Mouse (Mus musculus): Measurements from ENCODE around the gene 1700029H14Rik. TPM values are rescaled to one million over a fixed set of nuclear protein-coding genes. Genes with fewer than 3 reads are reported as not detected.
A peak's percentile ranks its signal among the peaks of the same experiment; 100 is the strongest.

Gene 1700029H14Rik
- polyA plus RNA-seq, 1 experiment from 2014 or later: not detected

DNA sequence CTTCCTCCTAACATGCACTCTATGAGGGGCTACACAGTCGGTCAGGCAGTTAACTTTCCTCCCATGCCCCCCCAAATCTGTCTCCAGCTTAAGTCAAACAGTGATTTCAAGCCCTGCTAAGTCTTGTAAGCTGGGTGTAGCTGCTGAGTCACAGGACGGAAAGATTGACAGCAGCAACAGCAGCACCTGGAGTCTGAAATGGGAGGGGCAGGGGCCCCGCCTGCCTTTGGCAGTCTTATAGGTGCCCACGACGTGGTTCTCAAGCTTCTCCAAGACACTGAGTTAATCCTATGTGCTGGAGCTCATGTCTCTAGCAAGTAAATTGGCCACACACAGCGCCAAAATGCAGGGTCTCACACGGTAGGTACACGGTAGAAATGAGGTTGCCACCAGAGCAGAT, 31.1 kb upstream of the 1700029H14Rik start:
- 79% methylated on average over 8 of the region's 8 CpGs for WGBS
- Histone ChIP-seq H3K4me1 (no peaks in the 10 kb centered on the region), H3K4me3 (no peak overlapping the region), H3K9ac (no peak overlapping the region), H3K9me3 (no peaks in the 10 kb centered on the region), H3K27me3 (no peaks in the 10 kb centered on the region), H3K4me2 (no peak overlapping the region), H3K27ac (no peak overlapping the region), H3K36me3 (peaks cover 18% of the 10 kb centered on the region; the same call in 1 of the 2 replicates)
- no peak for ATAC-seq (ENCODE audit: borderline replicate concordance, extremely low read depth, low FRiP score, low TSS enrichment)

GRCm38 (mm10) chr8:13591246-13591645, 29.0 kb upstream of the 1700029H14Rik start:
- Histone ChIP-seq H3K27ac (no peak overlapping the region), H3K36me3 (peaks cover 10% of the 10 kb centered on the region; the same call in 1 of the 2 replicates), H3K4me1 (no peaks in the 10 kb centered on the region), H3K9ac (no peak overlapping the region), H3K4me3 (no peak overlapping the region), H3K9me3 (no peaks in the 10 kb centered on the region), H3K4me2 (no peak overlapping the region), H3K27me3 (no peaks in the 10 kb centered on the region)
- WGBS: 82% methylated on average over 6 of the region's 6 CpGs
- ATAC-seq (ENCODE audit: borderline replicate concordance, extremely low read depth, low FRiP score, low TSS enrichment): no peak

- no peak for ATAC-seq (ENCODE audit: borderline replicate concordance, extremely low read depth, low FRiP score, low TSS enrichment)
- no peaks in the 10 kb centered on the region for H3K9me3 ChIP-seq
- H3K36me3 ChIP-seq: peaks cover 18% of the 10 kb centered on the region; the same call in 1 of the 2 replicates
- H3K27ac ChIP-seq: no peak overlapping the region
- no peaks in the 10 kb centered on the region for H3K4me1 ChIP-seq
- no peak overlapping the region for H3K4me3 ChIP-seq
- 68% methylated on average over 6 of the region's 6 CpGs for WGBS
- H3K9ac ChIP-seq: no peak overlapping the region
- H3K4me2 ChIP-seq: no peak overlapping the region
- no peaks in the 10 kb centered on the region for H3K27me3 ChIP-seq
These were observed 26.8 kb upstream of the 1700029H14Rik start for GRCm38 (mm10) chr8:13589071-13589470.

- Histone ChIP-seq H3K4me2 (no peak overlapping the region), H3K4me1 (no peaks in the 10 kb centered on the region), H3K9me3 (no peaks in the 10 kb centered on the region), H3K4me3 (no peak overlapping the region), H3K27me3 (no peaks in the 10 kb centered on the region), H3K36me3 (peaks cover 59% of the 10 kb centered on the region), H3K9ac (no peak overlapping the region), H3K27ac (no peak overlapping the region)
- peak; percentile 48; the same call in 1 of the 2 replicates for ATAC-seq (ENCODE audit: borderline replicate concordance, extremely low read depth, low FRiP score, low TSS enrichment)
- 50% methylated on average over 8 of the region's 8 CpGs for WGBS
These were observed 22.4 kb upstream of the 1700029H14Rik start for GRCm38 (mm10) chr8:13584652-13585051.

GRCm38 (mm10) chr8:13577869-13578268, 15.6 kb upstream of the 1700029H14Rik start:
- no peak overlapping the region for H3K27ac ChIP-seq
- no peaks in the 10 kb centered on the region for H3K27me3 ChIP-seq
- ATAC-seq (ENCODE audit: borderline replicate concordance, extremely low read depth, low FRiP score, low TSS enrichment): no peak
- H3K4me1 ChIP-seq: no peaks in the 10 kb centered on the region
- no peaks in the 10 kb centered on the region for H3K9me3 ChIP-seq
- H3K4me2 ChIP-seq: no peak overlapping the region
- no peak overlapping the region for H3K9ac ChIP-seq
- H3K4me3 ChIP-seq: no peak overlapping the region
- H3K36me3 ChIP-seq: peaks cover 71% of the 10 kb centered on the region
- WGBS: 86% methylated on average over 6 of the region's 6 CpGs

- Histone ChIP-seq H3K4me1 (no peaks in the 10 kb centered on the region), H3K4me2 (no peak overlapping the region), H3K27ac (no peak overlapping the region), H3K9me3 (no peaks in the 10 kb centered on the region), H3K36me3 (peaks cover 34% of the 10 kb centered on the region), H3K27me3 (no peaks in the 10 kb centered on the region), H3K4me3 (no peak overlapping the region), H3K9ac (no peak overlapping the region)
- WGBS: 89% methylated on average over 11 of the region's 11 CpGs
- ATAC-seq (ENCODE audit: borderline replicate concordance, extremely low read depth, low FRiP score, low TSS enrichment): no peak
These were observed 9.7 kb upstream of the 1700029H14Rik start for GRCm38 (mm10) chr8:13571999-13572398.

- no peaks in the 10 kb centered on the region for H3K27me3 ChIP-seq
- 50% methylated on average over 2 of the region's 2 CpGs for WGBS
- no peak overlapping the region for H3K9ac ChIP-seq
- H3K4me3 ChIP-seq: no peak overlapping the region
- 0 out of 2 replicates have a peak, but pooled peaks cover 3% of the 10 kb centered on the region for H3K4me1 ChIP-seq
- H3K9me3 ChIP-seq: no peaks in the 10 kb centered on the region
- H3K4me2 ChIP-seq: no peak overlapping the region
- no peak overlapping the region for H3K27ac ChIP-seq
- no peaks in the 10 kb centered on the region for H3K36me3 ChIP-seq
- ATAC-seq (ENCODE audit: borderline replicate concordance, extremely low read depth, low FRiP score, low TSS enrichment): no peak
These were observed 4.7 kb downstream of the 1700029H14Rik start for GRCm38 (mm10) chr8:13557526-13557925.

DNA sequence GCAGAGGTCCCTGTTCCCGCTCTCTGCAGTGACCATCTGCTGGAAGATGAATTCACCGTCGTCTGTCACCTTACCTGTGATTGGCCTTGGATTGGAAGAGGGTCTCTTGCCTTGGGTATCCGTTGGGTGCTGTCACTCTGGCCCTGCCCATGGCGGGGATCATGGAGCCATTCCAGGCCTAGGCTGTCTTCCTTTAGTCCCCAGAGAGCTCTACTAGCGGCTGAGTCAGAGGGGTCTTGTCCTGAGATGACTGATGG, 10.8 kb downstream of the 1700029H14Rik start:
- 88% methylated on average over 6 of the region's 6 CpGs for WGBS
- no peak overlapping the region for H3K4me3 ChIP-seq
- no peaks in the 10 kb centered on the region for H3K27me3 ChIP-seq
- no peak overlapping the region for H3K27ac ChIP-seq
- ATAC-seq (ENCODE audit: borderline replicate concordance, extremely low read depth, low FRiP score, low TSS enrichment): no peak
- no peak overlapping the region for H3K4me2 ChIP-seq
- no peak overlapping the region for H3K9ac ChIP-seq
- H3K4me1 ChIP-seq: peaks cover 6% of the 10 kb centered on the region; the same call in 1 of the 2 replicates
- no peaks in the 10 kb centered on the region for H3K36me3 ChIP-seq
- no peaks in the 10 kb centered on the region for H3K9me3 ChIP-seq

- no peaks in the 10 kb centered on the region for H3K27me3 ChIP-seq
- 51% methylated on average over 9 of the region's 9 CpGs for WGBS
- H3K4me1 ChIP-seq: peaks cover 6% of the 10 kb centered on the region; the same call in 1 of the 2 replicates
- H3K9ac ChIP-seq: no peak overlapping the region
- no peak overlapping the region for H3K4me3 ChIP-seq
- peak; percentile 88 for ATAC-seq (ENCODE audit: borderline replicate concordance, extremely low read depth, low FRiP score, low TSS enrichment)
- H3K9me3 ChIP-seq: no peaks in the 10 kb centered on the region
- no peak overlapping the region for H3K27ac ChIP-seq
- H3K36me3 ChIP-seq: no peaks in the 10 kb centered on the region
- H3K4me2 ChIP-seq: no peak overlapping the region
These were observed 11.3 kb downstream of the 1700029H14Rik start for GRCm38 (mm10) chr8:13550718-13551573.

- peaks cover 6% of the 10 kb centered on the region; the same call in 1 of the 2 replicates for H3K4me1 ChIP-seq
- 34% methylated on average over 9 of the region's 9 CpGs for WGBS
- no peak overlapping the region for H3K27ac ChIP-seq
- H3K4me2 ChIP-seq: no peak overlapping the region
- no peak overlapping the region for H3K9ac ChIP-seq
- no peaks in the 10 kb centered on the region for H3K36me3 ChIP-seq
- H3K9me3 ChIP-seq: no peaks in the 10 kb centered on the region
- no peak for ATAC-seq (ENCODE audit: borderline replicate concordance, extremely low read depth, low FRiP score, low TSS enrichment)
- H3K27me3 ChIP-seq: no peaks in the 10 kb centered on the region
- H3K4me3 ChIP-seq: no peak overlapping the region
These were observed 13.4 kb downstream of the 1700029H14Rik start for GRCm38 (mm10) chr8:13548831-13549230.

- Histone ChIP-seq H3K9me3 (no peaks in the 10 kb centered on the region), H3K27ac (no peak overlapping the region), H3K4me3 (no peak overlapping the region), H3K36me3 (no peaks in the 10 kb centered on the region), H3K4me1 (peaks cover 6% of the 10 kb centered on the region; the same call in 1 of the 2 replicates), H3K9ac (no peak overlapping the region), H3K4me2 (no peak overlapping the region), H3K27me3 (no peaks in the 10 kb centered on the region)
- WGBS: 30% methylated on average over 4 of the region's 4 CpGs
- ATAC-seq (ENCODE audit: borderline replicate concordance, extremely low read depth, low FRiP score, low TSS enrichment): no peak
These were observed 14.0 kb downstream of the 1700029H14Rik start for GRCm38 (mm10) chr8:13548235-13548634.

GRCm38 (mm10) chr8:13546421-13546820, 15.8 kb downstream of the 1700029H14Rik start:
- H3K27me3 ChIP-seq: no peaks in the 10 kb centered on the region
- no peaks in the 10 kb centered on the region for H3K36me3 ChIP-seq
- H3K27ac ChIP-seq: no peak overlapping the region
- H3K9ac ChIP-seq: no peak overlapping the region
- no peak overlapping the region for H3K4me2 ChIP-seq
- H3K4me3 ChIP-seq: no peak overlapping the region
- H3K9me3 ChIP-seq: no peaks in the 10 kb centered on the region
- 81% methylated on average over 4 of the region's 4 CpGs for WGBS
- H3K4me1 ChIP-seq: peaks cover 4% of the 10 kb centered on the region; the same call in 1 of the 2 replicates
- ATAC-seq (ENCODE audit: borderline replicate concordance, extremely low read depth, low FRiP score, low TSS enrichment): no peak

Data from lung, embryonic 15.5 days (tissue).